Mouse (Mus musculus) bone marrow macrophage, adult 2 months (primary cell): Measurements from ENCODE around the gene Polr3b.

Experiments
- CTCF ChIP-seq: IDR thresholded peaks from 2 replicates; pipeline ENCODE4 v1.5.1; 2012; ENCODE audit warnings: low read depth, mild to moderate bottlenecking, low read length, moderate library complexity
- POLR2A ChIP-seq: IDR thresholded peaks from 2 replicates; pipeline ENCODE4 v1.6.1; 2012; ENCODE audit warnings: mild to moderate bottlenecking, low read depth, low read length, borderline replicate concordance

DNA sequence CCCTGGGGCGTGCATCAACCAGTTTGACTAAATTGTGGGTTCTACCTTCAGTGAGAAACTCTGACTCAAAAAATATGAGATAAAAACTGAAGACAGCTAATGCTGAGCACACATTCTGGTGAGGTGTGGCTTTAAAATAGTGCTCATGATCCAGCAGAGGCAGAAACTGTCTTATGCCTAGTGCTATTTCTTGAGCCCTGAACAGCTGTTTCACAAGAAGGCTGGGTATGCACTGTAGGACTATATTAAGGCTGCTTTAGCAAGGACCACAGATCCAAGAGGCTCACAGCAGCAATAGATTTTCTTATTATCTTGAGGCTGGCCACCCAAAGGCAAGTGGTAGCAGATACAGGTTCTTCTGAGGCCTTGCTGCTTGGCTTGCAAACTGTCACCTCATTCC, 80.0 kb downstream of the Polr3b start:
- TF ChIP-seq CTCF: no peak
- TF ChIP-seq POLR2A: no peak
